ENCODE assay signal across 8 mouse cellular contexts in genomic region chr13:55536194-55537175, GRCm38 (mm10). TPM values are rescaled to one million over a fixed set of nuclear protein-coding genes. Genes with fewer than 3 reads are reported as not detected.
DNase-seq lines count a peak whose midpoint lies in the region; ATAC-seq lines count a peak whose summit lies in the region.

Gene Ddx41, minus strand, starts transcription at chr13:55536658.

- WGBS in lung, embryonic 16.5 days, result under 1% methylated on average over 67 of the region's 70 CpGs

- H3K4me2 ChIP-seq in lung, embryonic 16.5 days (ENCODE audit: low read depth, low read length), result peak within 1 kb of the TSS; percentile 74

- DNase-seq in MEL-GATA-1-ER (ENCODE audit: extremely low read depth, low read depth), result peak; percentile 99
- peak; percentile 100 for DNase-seq in cerebellum, adult 8-10 months
- DNase-seq in forelimb bud, embryonic 11.5 days (ENCODE audit: low read depth, low spot score), result peak; percentile 100
- DNase-seq in layer of hippocampus, adult 9-10 months (ENCODE audit: low spot score), result peak; percentile 100
- peak; percentile 99 for DNase-seq in ovary, postnatal 10 days (ENCODE audit: low spot score)
- peak; percentile 95 to 98 for DNase-seq in thymus, postnatal 10 days (ENCODE audit: low spot score in 2 of 2)

- peaks cover 11% of the 10 kb centered on the region for H3K4me1 ChIP-seq in lung, embryonic 16.5 days (replicated peaks; ENCODE audit: control insufficient read depth, insufficient read depth, low read length)

- H3K9me3 ChIP-seq in lung, embryonic 16.5 days (ENCODE audit: control insufficient read depth, low read length), result no peaks in the 10 kb centered on the region

- H3K27me3 ChIP-seq in lung, embryonic 16.5 days (ENCODE audit: control insufficient read depth, insufficient read depth, low read depth, low read length), result no peaks in the 10 kb centered on the region

- H3K27ac ChIP-seq in lung, embryonic 16.5 days (ENCODE audit: low read length), result peak within 1 kb of the TSS; percentile 30; the same call in 1 of the 2 replicates

- peak; percentile 93 to 98 for ATAC-seq in hematopoietic stem cell, adult 5-6 weeks (replicated peaks in 1 of 2; ENCODE audit: insufficient read depth in 1 of 2, low FRiP score in 2 of 2, low TSS enrichment in 1 of 2, low read depth in 1 of 2, poor library complexity in 2 of 2, severe bottlenecking in 2 of 2)
- ATAC-seq in lung, embryonic 16.5 days (ENCODE audit: low read depth), result peak; percentile 99

- peak within 1 kb of the TSS; percentile 85 for H3K9ac ChIP-seq in lung, embryonic 16.5 days (ENCODE audit: low read length)

- H3K36me3 ChIP-seq in lung, embryonic 16.5 days (ENCODE audit: control insufficient read depth, insufficient read depth, low read length), result peaks cover 34% of the 10 kb centered on the region

- H3K4me3 ChIP-seq in lung, embryonic 16.5 days (ENCODE audit: low read length), result peak within 1 kb of the TSS; percentile 85

RNA-seq across cellular contexts. Expression of gene Ddx41, which starts in this region (rescaled TPM):
- total RNA-seq in hematopoietic stem cell, adult 5-6 weeks (2017), result 53.7 and 58.2 TPM in 2 replicates
- 63.5 and 66.1 TPM in 2 replicates for polyA plus RNA-seq in lung, embryonic 16.5 days (2015; fragmentation: Nextera tagmentation; extraction: Ambion mirVana)

Comparison
In these comparisons a context has a peak if more than half of its experiments do, and no peak if none do; other contexts are left out.
1. Peak in every context shown above with its lines: DNase-seq, ATAC-seq, H3K4me3 ChIP-seq and H3K27ac ChIP-seq.